Mouse (Mus musculus) heart, postnatal 0 days (tissue): ENCODE data around the gene Ifna4. TPM values are rescaled to one million over a fixed set of nuclear protein-coding genes. Genes with fewer than 3 reads are reported as not detected.

Source experiments
- ATAC-seq: fragments of 200-750 bp; cut with Nextera tagmentation; 2 replicates; pipeline ENCODE4 v1.8.0; 2017; ENCODE audit warnings: low read depth, moderate number of reproducible peaks, moderate library complexity; ENCODE audit not compliant: insufficient read depth
- DNase-seq: peaks from one replicate; pipeline ENCODE4 v3.0.0-alpha.2; 2016; ENCODE audit warnings: low spot score
- H3K27ac ChIP-seq: fragments of 300-500 bp; sonication (generic); 2 replicates; pipeline ENCODE4 v1.5.1; 2014; ENCODE audit warnings: low read depth, mild to moderate bottlenecking
- H3K27me3 ChIP-seq: fragments of 300-500 bp; sonication (generic); 2 replicates; pipeline ENCODE4 v1.6.1; 2014; ENCODE audit warnings: low read length, mixed read lengths; ENCODE audit not compliant: control insufficient read depth, insufficient read depth
- H3K36me3 ChIP-seq: fragments of 300-500 bp; sonication (generic); replicated peaks from 2 replicates; pipeline ENCODE4 v1.6.1; 2014; ENCODE audit warnings: low read length, mixed read lengths; ENCODE audit not compliant: control insufficient read depth, insufficient read depth
- H3K4me1 ChIP-seq: fragments of 300-500 bp; sonication (generic); 2 replicates; pipeline ENCODE4 v1.6.1; 2014; ENCODE audit warnings: antibody characterized with exemption; ENCODE audit not compliant: control insufficient read depth, insufficient read depth
- H3K4me2 ChIP-seq: fragments of 300-500 bp; sonication (generic); 2 replicates; pipeline ENCODE4 v1.6.1; 2014; ENCODE audit warnings: low read depth, mild to moderate bottlenecking, low read length, moderate library complexity
- H3K4me3 ChIP-seq: fragments of 300-500 bp; sonication (generic); 2 replicates; pipeline ENCODE4 v1.5.1; 2014; ENCODE audit warnings: low read depth, low read length
- H3K9ac ChIP-seq: fragments of 300-500 bp; sonication (generic); replicated peaks from 2 replicates; pipeline ENCODE4 v1.6.1; 2014; ENCODE audit warnings: low read depth, low read length, mixed read lengths
- H3K9me3 ChIP-seq: fragments of 300-500 bp; sonication (generic); replicated peaks from 2 replicates; pipeline ENCODE4 v1.6.1; 2016; ENCODE audit warnings: low read length; ENCODE audit not compliant: control insufficient read depth
- CTCF ChIP-seq: IDR thresholded peaks from 2 replicates; pipeline ENCODE4 v1.5.1; 2016; ENCODE audit warnings: antibody characterized with exemption, control low read depth, low read depth
- EP300 ChIP-seq: IDR thresholded peaks from 2 replicates; pipeline ENCODE4 v1.6.1; 2016; ENCODE audit warnings: antibody characterized with exemption, low read depth
- WGBS: fragments of 180-500 bp; shearing (Covaris S2); extraction: QIAGEN DNeasy Blood & Tissue Kit; methylation state at CpG from one replicate; pipeline ENCODE4 v1.1.7; 2014; 5-methylcytosine and 5-hydroxymethylcytosine counted together
- polyA plus RNA-seq: library from polyadenylated mRNA; unstranded; fragments of >200 nt; fragmentation: Nextera tagmentation; extraction: Ambion mirVana; gene quantifications from 2 replicates; pipeline ENCODE4 v1.2.1, GENCODE M21; 2015
- total RNA-seq: library from RNA; depleted of rRNA; stranded (reverse); fragments of >200 nt; gene quantifications from 2 replicates; pipeline ENCODE4 v1.2.3, GENCODE M21; 2014; ENCODE audit warnings: low replicate concordance; rRNA removed

The Ifna4 gene
- total and polyA plus RNA-seq, 2 experiments from 2014 or later = not detected

DNA sequence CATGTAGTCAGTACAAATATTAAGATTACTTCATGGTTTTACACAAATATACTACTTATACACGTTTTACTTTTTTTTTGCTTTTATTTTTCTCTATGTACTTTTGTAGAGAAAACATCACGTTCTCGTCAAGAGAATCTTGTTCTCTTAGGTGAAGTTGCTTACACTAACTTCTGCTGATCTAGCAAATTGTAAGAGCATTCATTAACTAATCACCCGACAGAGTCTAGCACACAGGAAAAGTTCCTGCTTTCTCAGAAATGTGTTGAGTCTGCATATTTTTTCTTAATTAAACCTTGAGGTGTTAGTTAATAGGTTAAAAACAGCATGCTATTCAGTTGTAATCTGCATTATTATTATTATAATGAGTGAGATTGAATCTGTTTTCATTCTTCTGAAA is 37.1 kb downstream of the Ifna4 start:
- H3K27ac ChIP-seq = no peak overlapping the region
- H3K9ac ChIP-seq = no peak overlapping the region
- no peaks in the 10 kb centered on the region for H3K9me3 ChIP-seq
- H3K27me3 ChIP-seq = no peaks in the 10 kb centered on the region
- H3K4me3 ChIP-seq = no peak overlapping the region
- DNase-seq = no peak
- TF ChIP-seq CTCF = no peak
- TF ChIP-seq EP300 = no peak
- no peaks in the 10 kb centered on the region for H3K4me1 ChIP-seq
- no peaks in the 10 kb centered on the region for H3K36me3 ChIP-seq
- ATAC-seq = no peak
- H3K4me2 ChIP-seq = no peak overlapping the region
- 70% methylated on average over 4 of the region's 4 CpGs for WGBS

DNA sequence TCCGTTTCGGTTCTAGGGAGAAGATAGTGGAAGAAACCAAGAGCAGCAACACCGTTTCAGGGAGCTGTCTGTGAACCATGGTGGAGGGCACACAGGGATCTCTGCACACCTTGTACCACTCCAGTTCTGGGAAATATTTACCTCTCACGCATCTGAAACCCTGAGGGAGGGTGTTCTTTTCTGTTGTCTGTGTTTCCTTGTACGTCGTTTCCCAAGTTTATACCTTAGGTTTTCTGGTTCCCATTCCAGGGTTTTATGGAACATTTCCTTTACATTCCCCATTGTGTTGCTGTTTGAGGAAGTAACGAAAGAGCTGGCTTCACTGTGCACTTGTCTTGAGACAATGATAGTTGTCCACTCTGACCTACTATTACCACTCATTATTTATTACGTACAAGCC is 38.4 kb downstream of the Ifna4 start, which contains the start of gene Ifne:
Gene Ifne, minus strand, starts transcription at position 101 of the 400 bp plus-strand sequence.
- H3K27ac ChIP-seq = no peak within 1 kb of the TSS
- no peak within 1 kb of the TSS for H3K9ac ChIP-seq
- H3K4me3 ChIP-seq = no peak within 1 kb of the TSS
- no peaks in the 10 kb centered on the region for H3K9me3 ChIP-seq
- no peaks in the 10 kb centered on the region for H3K36me3 ChIP-seq
- WGBS = 72% methylated on average over 8 of the region's 8 CpGs
- TF ChIP-seq EP300 = no peak
- TF ChIP-seq CTCF = no peak
- H3K4me2 ChIP-seq = no peak within 1 kb of the TSS
- no peaks in the 10 kb centered on the region for H3K4me1 ChIP-seq
- no peaks in the 10 kb centered on the region for H3K27me3 ChIP-seq
- ATAC-seq (no peak), DNase-seq (no peak)

DNA sequence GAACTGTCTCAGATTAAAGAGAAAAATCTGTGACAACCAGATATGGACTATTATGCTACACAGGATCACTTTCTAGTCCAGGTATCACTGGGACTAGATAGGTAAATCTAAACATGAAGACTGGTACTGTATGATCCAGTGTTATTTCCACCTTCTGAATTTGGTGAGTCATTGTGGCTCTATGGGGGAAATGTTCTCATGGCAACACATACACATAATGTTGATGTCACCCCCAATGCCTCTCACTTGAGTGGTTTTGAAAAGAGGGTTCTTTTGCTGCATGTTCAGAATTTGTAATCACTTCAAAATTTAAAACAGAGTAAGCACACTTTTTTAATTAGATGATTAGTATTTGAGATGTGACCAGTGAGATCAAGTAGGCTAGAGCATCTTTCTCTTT is 46.6 kb downstream of the Ifna4 start:
- H3K4me3 ChIP-seq = no peak overlapping the region
- no peak for DNase-seq
- TF ChIP-seq EP300 = no peak
- TF ChIP-seq CTCF = no peak

More for the DNA sequence above, 46.6 kb downstream of the Ifna4 start:
- no peaks in the 10 kb centered on the region for H3K27me3 ChIP-seq
- ATAC-seq = no peak
- H3K27ac ChIP-seq = no peak overlapping the region
- no peak overlapping the region for H3K4me2 ChIP-seq
- H3K9me3 ChIP-seq = no peaks in the 10 kb centered on the region
- no peak overlapping the region for H3K9ac ChIP-seq
- H3K4me1 ChIP-seq = no peaks in the 10 kb centered on the region
- H3K36me3 ChIP-seq = no peaks in the 10 kb centered on the region

Other genes with a start within 250 kb of the Ifna4 start
- not detected in 2 replicates for gene Ifna9, start 249.5 kb upstream of the Ifna4 start, total RNA-seq
- gene Ifna9, start 249.5 kb upstream of the Ifna4 start, polyA plus RNA-seq = not detected in 2 replicates
- gene Ifna12, start 238.5 kb upstream of the Ifna4 start, total RNA-seq = not detected in 2 replicates
- gene Ifna12, start 238.5 kb upstream of the Ifna4 start, polyA plus RNA-seq = not detected in 2 replicates
- not detected in 2 replicates for gene C87499, start 207.4 kb upstream of the Ifna4 start, total RNA-seq
- not detected in 2 replicates for gene C87499, start 207.4 kb upstream of the Ifna4 start, polyA plus RNA-seq
- not detected in 2 replicates for gene Ifna13, start 197.4 kb upstream of the Ifna4 start, total RNA-seq
- gene Ifna13, start 197.4 kb upstream of the Ifna4 start, polyA plus RNA-seq = not detected in 2 replicates
- gene Ifna16, start 164.9 kb upstream of the Ifna4 start, total RNA-seq = not detected in 2 replicates
- not detected in 2 replicates for gene Ifna16, start 164.9 kb upstream of the Ifna4 start, polyA plus RNA-seq
- gene Ifna2, start 157.9 kb upstream of the Ifna4 start, total RNA-seq = not detected in 2 replicates
- gene Ifna2, start 157.9 kb upstream of the Ifna4 start, polyA plus RNA-seq = not detected in 2 replicates
- gene Ifnab, start 150.5 kb upstream of the Ifna4 start, total RNA-seq = not detected in 2 replicates
- not detected in 2 replicates for gene Ifnab, start 150.5 kb upstream of the Ifna4 start, polyA plus RNA-seq
- 0.69 and 0.81 TPM in 2 replicates for gene Gm26566, start 120.1 kb upstream of the Ifna4 start, total RNA-seq
- gene Gm26566, start 120.1 kb upstream of the Ifna4 start, polyA plus RNA-seq = 0.52 and 0.66 TPM in 2 replicates
- gene Klhl9, start 119.4 kb upstream of the Ifna4 start, total RNA-seq = 115 and 134 TPM in 2 replicates
- gene Klhl9, start 119.4 kb upstream of the Ifna4 start, polyA plus RNA-seq = 65.9 and 66.7 TPM in 2 replicates
- gene Gm13271, start 87.0 kb upstream of the Ifna4 start, total RNA-seq = not detected in 2 replicates
- not detected in 2 replicates for gene Gm13271, start 87.0 kb upstream of the Ifna4 start, polyA plus RNA-seq
- gene Gm13283, start 81.7 kb upstream of the Ifna4 start, total RNA-seq = not detected in 2 replicates
- gene Gm13283, start 81.7 kb upstream of the Ifna4 start, polyA plus RNA-seq = 0.25 and 0.46 TPM in 2 replicates
- not detected in 2 replicates for gene Gm13290, start 68.0 kb upstream of the Ifna4 start, total RNA-seq
- gene Gm13290, start 68.0 kb upstream of the Ifna4 start, polyA plus RNA-seq = 0.20 TPM in 1 of 2 replicates, not detected in the other
- gene Gm13289, start 64.9 kb upstream of the Ifna4 start, total RNA-seq = not detected in 2 replicates
- gene Gm13289, start 64.9 kb upstream of the Ifna4 start, polyA plus RNA-seq = not detected in 2 replicates
- not detected in 2 replicates for gene Gm13272, start 62.0 kb upstream of the Ifna4 start, total RNA-seq
- not detected in 2 replicates for gene Gm13272, start 62.0 kb upstream of the Ifna4 start, polyA plus RNA-seq
- gene Ifnz, start 59.7 kb upstream of the Ifna4 start, total RNA-seq = not detected in 2 replicates
- 0.22 and 0.41 TPM in 2 replicates for gene Ifnz, start 59.7 kb upstream of the Ifna4 start, polyA plus RNA-seq
- not detected in 2 replicates for gene Gm13276, start 56.2 kb upstream of the Ifna4 start, total RNA-seq
- gene Gm13276, start 56.2 kb upstream of the Ifna4 start, polyA plus RNA-seq = not detected in 2 replicates
- gene Gm13277, start 53.2 kb upstream of the Ifna4 start, total RNA-seq = not detected in 2 replicates
- not detected in 2 replicates for gene Gm13277, start 53.2 kb upstream of the Ifna4 start, polyA plus RNA-seq
- gene Gm13278, start 50.3 kb upstream of the Ifna4 start, total RNA-seq = not detected in 2 replicates
- gene Gm13278, start 50.3 kb upstream of the Ifna4 start, polyA plus RNA-seq = not detected in 2 replicates
- not detected in 2 replicates for gene Gm13275, start 47.4 kb upstream of the Ifna4 start, total RNA-seq
- gene Gm13275, start 47.4 kb upstream of the Ifna4 start, polyA plus RNA-seq = not detected in 2 replicates
- not detected in 2 replicates for gene Gm13279, start 44.5 kb upstream of the Ifna4 start, total RNA-seq
- gene Gm13279, start 44.5 kb upstream of the Ifna4 start, polyA plus RNA-seq = not detected in 2 replicates
- 0.50 and 0.66 TPM in 2 replicates for gene Gm13285, start 42.2 kb upstream of the Ifna4 start, total RNA-seq
- 0.78 and 0.85 TPM in 2 replicates for gene Gm13285, start 42.2 kb upstream of the Ifna4 start, polyA plus RNA-seq
- gene Gm13287, start 38.6 kb upstream of the Ifna4 start, total RNA-seq = not detected in 2 replicates
- gene Gm13287, start 38.6 kb upstream of the Ifna4 start, polyA plus RNA-seq = not detected in 2 replicates
- gene Gm13288, start 36.3 kb upstream of the Ifna4 start, total RNA-seq = not detected in 2 replicates
- gene Gm13288, start 36.3 kb upstream of the Ifna4 start, polyA plus RNA-seq = not detected in 2 replicates
- gene Ifna7, start 25.6 kb upstream of the Ifna4 start, total RNA-seq = not detected in 2 replicates
- not detected in 2 replicates for gene Ifna7, start 25.6 kb upstream of the Ifna4 start, polyA plus RNA-seq
- gene Ifna11, start 21.9 kb upstream of the Ifna4 start, total RNA-seq = not detected in 2 replicates
- gene Ifna11, start 21.9 kb upstream of the Ifna4 start, polyA plus RNA-seq = not detected in 2 replicates
- gene Ifna6, start 14.4 kb upstream of the Ifna4 start, total RNA-seq = not detected in 2 replicates
- not detected in 2 replicates for gene Ifna6, start 14.4 kb upstream of the Ifna4 start, polyA plus RNA-seq
- gene Ifna5, start 6.3 kb upstream of the Ifna4 start, total RNA-seq = not detected in 2 replicates
- gene Ifna5, start 6.3 kb upstream of the Ifna4 start, polyA plus RNA-seq = not detected in 2 replicates
- not detected in 2 replicates for gene Ifna1, start 8.2 kb downstream of the Ifna4 start, total RNA-seq
- gene Ifna1, start 8.2 kb downstream of the Ifna4 start, polyA plus RNA-seq = not detected in 2 replicates
- gene Ifne, start 38.3 kb downstream of the Ifna4 start, total RNA-seq = not detected in 2 replicates
- not detected in 2 replicates for gene Ifne, start 38.3 kb downstream of the Ifna4 start, polyA plus RNA-seq